Mouse (Mus musculus) MEL (cell line): Measurements from ENCODE around the gene Pakap. TPM values are rescaled to one million over a fixed set of nuclear protein-coding genes. Genes with fewer than 3 reads are reported as not detected.

Experiments
- DNase-seq: peaks from one replicate; pipeline ENCODE4 v3.0.0; 2011; ENCODE audit warnings: low read depth, low spot score
- H3K27ac ChIP-seq: 2 replicates; pipeline ENCODE4 v1.5.1; 2012; ENCODE audit warnings: low read depth, mild to moderate bottlenecking, control low read depth, low read length, moderate library complexity; ENCODE audit not compliant: control insufficient read depth
- H3K27me3 ChIP-seq, 2 experiments: fragments of 150-350 bp in 1 of 2; sonication (generic) in 1 of 2; 2 replicates each; pipeline ENCODE4 v1.6.1; 2012; ENCODE audit warnings: low read length in 2 of 2, mild to moderate bottlenecking in 2 of 2, improper control_type of control experiment in 1 of 2, moderate library complexity in 1 of 2; ENCODE audit not compliant: insufficient read depth in 2 of 2, control insufficient read depth in 1 of 2
- H3K36me3 ChIP-seq, 2 experiments: 2 replicates each; pipeline ENCODE4 v1.6.1; 2012 to 2014; ENCODE audit warnings: low read length in 2 of 2, improper control_type of control experiment in 1 of 2, inconsistent platforms in 1 of 2, mild to moderate bottlenecking in 1 of 2; ENCODE audit not compliant: insufficient read depth in 2 of 2, control insufficient read depth in 1 of 2
- H3K4me1 ChIP-seq, 2 experiments: fragments of 150-350 bp in 1 of 2; sonication (generic) in 1 of 2; 2 replicates each; pipeline ENCODE4 v1.6.1; 2012; ENCODE audit warnings: low read length in 2 of 2, improper control_type of control experiment in 1 of 2, mild to moderate bottlenecking in 1 of 2; ENCODE audit not compliant: insufficient read depth in 2 of 2, control insufficient read depth in 1 of 2
- H3K4me3 ChIP-seq, 2 experiments: fragments of 150-350 bp in 1 of 2; sonication (generic) in 1 of 2; 2 replicates each; pipeline ENCODE4 v1.5.1; 2012; ENCODE audit warnings: low read depth in 2 of 2, low read length in 2 of 2, mild to moderate bottlenecking in 2 of 2, moderate library complexity in 2 of 2, control low read depth in 1 of 2, improper control_type of control experiment in 1 of 2; ENCODE audit not compliant: control insufficient read depth in 1 of 2, insufficient read depth in 1 of 2
- H3K79me2 ChIP-seq: 2 replicates; pipeline ENCODE4 v1.6.1; 2012; ENCODE audit warnings: mild to moderate bottlenecking, low read length, moderate library complexity; ENCODE audit not compliant: control insufficient read depth, poor library complexity, insufficient read depth
- H3K9ac ChIP-seq: 2 replicates; pipeline ENCODE4 v1.6.1; 2012; ENCODE audit warnings: low read depth, mild to moderate bottlenecking, control low read depth, low read length, moderate library complexity; ENCODE audit not compliant: control insufficient read depth, poor library complexity, severe bottlenecking
- H3K9me3 ChIP-seq: fragments of 150-350 bp; sonication (generic); replicated peaks from 2 replicates; pipeline ENCODE4 v1.6.1; 2012; ENCODE audit warnings: mild to moderate bottlenecking, low read length, improper control_type of control experiment, moderate library complexity; ENCODE audit not compliant: insufficient read depth
- CTCF ChIP-seq, 3 experiments: IDR thresholded peaks in 2 of 3; conservative IDR thresholded peaks in 1 of 3; 2 replicates each; pipeline ENCODE4 v1.5.1; 2011 to 2012; ENCODE audit warnings: low read length in 3 of 3, low read depth in 2 of 3, mild to moderate bottlenecking in 2 of 3, improper control_type of control experiment in 1 of 3, inconsistent platforms in 1 of 3, mixed read lengths in 1 of 3, moderate library complexity in 1 of 3; ENCODE audit not compliant: control insufficient read depth in 1 of 3, insufficient read depth in 1 of 3, poor library complexity in 1 of 3, severe bottlenecking in 1 of 3
- E2F4 ChIP-seq: IDR thresholded peaks from 2 replicates; pipeline ENCODE4 v1.6.1; 2011; ENCODE audit warnings: low read depth, low read length, improper control_type of control experiment, borderline replicate concordance
- ELF1 ChIP-seq: IDR thresholded peaks from 2 replicates; pipeline ENCODE4 v1.6.1; 2014; ENCODE audit warnings: low read depth, mild to moderate bottlenecking, inconsistent platforms, low read length, improper control_type of control experiment, moderate library complexity
- GABPA ChIP-seq: IDR thresholded peaks from 2 replicates; pipeline ENCODE4 v1.6.1; 2012; ENCODE audit warnings: low read depth, mild to moderate bottlenecking, inconsistent platforms, low read length, improper control_type of control experiment, moderate library complexity
- GATA1 ChIP-seq: IDR thresholded peaks from 2 replicates; pipeline ENCODE4 v1.6.1; 2011; ENCODE audit warnings: low read depth, low read length, improper control_type of control experiment
- JUND ChIP-seq: IDR thresholded peaks from 2 replicates; pipeline ENCODE4 v1.6.1; 2011; ENCODE audit warnings: low read depth, mild to moderate bottlenecking, improper control_type of control experiment, low read length
- MAX ChIP-seq: IDR thresholded peaks from 2 replicates; pipeline ENCODE4 v1.6.1; 2011; ENCODE audit warnings: low read length, improper control_type of control experiment
- MXI1 ChIP-seq: IDR thresholded peaks from 2 replicates; pipeline ENCODE4 v1.6.1; 2011; ENCODE audit warnings: mild to moderate bottlenecking, low read depth, low read length, improper control_type of control experiment
- MYC ChIP-seq: IDR thresholded peaks from 2 replicates; pipeline ENCODE4 v1.6.1; 2011; ENCODE audit warnings: low read depth, mild to moderate bottlenecking, low read length, improper control_type of control experiment, moderate library complexity
- POLR2AphosphoS2 ChIP-seq: IDR thresholded peaks from 2 replicates; pipeline ENCODE4 v1.6.1; 2011; ENCODE audit warnings: low read length, improper control_type of control experiment
- RAD21 ChIP-seq: IDR thresholded peaks from 2 replicates; pipeline ENCODE4 v1.6.1; 2011; ENCODE audit warnings: mild to moderate bottlenecking, low read depth, low read length, improper control_type of control experiment
- RCOR1 ChIP-seq: IDR thresholded peaks from 2 replicates; pipeline ENCODE4 v1.6.1; 2012; ENCODE audit warnings: low read depth, mild to moderate bottlenecking, inconsistent platforms, low read length, improper control_type of control experiment
- SIN3A ChIP-seq: IDR thresholded peaks from 2 replicates; pipeline ENCODE4 v1.6.1; 2012; ENCODE audit warnings: low read length, improper control_type of control experiment, inconsistent platforms
- TCF12 ChIP-seq: IDR thresholded peaks from 2 replicates; pipeline ENCODE4 v1.6.1; 2014; ENCODE audit warnings: low read depth, mild to moderate bottlenecking, inconsistent platforms, low read length, improper control_type of control experiment, moderate library complexity
- USF1 ChIP-seq: IDR thresholded peaks from 2 replicates; pipeline ENCODE4 v1.6.1; 2014; ENCODE audit warnings: low read depth, mild to moderate bottlenecking, inconsistent platforms, low read length, improper control_type of control experiment, moderate library complexity
- USF2 ChIP-seq, 2 experiments: IDR thresholded peaks; 2 replicates each; pipeline ENCODE4 v1.6.1; 2011 to 2012; ENCODE audit warnings: improper control_type of control experiment in 2 of 2, low read length in 2 of 2, borderline replicate concordance in 1 of 2, inconsistent platforms in 1 of 2, low read depth in 1 of 2, mild to moderate bottlenecking in 1 of 2; ENCODE audit not compliant: insufficient read depth in 1 of 2
- polyA plus RNA-seq, 2 experiments: library from polyadenylated mRNA; stranded (reverse) in 1 of 2; unstranded in 1 of 2; fragments of >175 nt in 1 of 2; fragments of >200 nt in 1 of 2; gene quantifications; 2 replicates each; pipeline versions ENCODE4 v1.2.1 to v1.2.4; 2012; ENCODE audit warnings: low replicate concordance in 2 of 2, low read depth in 1 of 2; ENCODE audit not compliant: insufficient read length in 2 of 2, insufficient read depth in 1 of 2, missing spikeins in 1 of 2
- total RNA-seq: library from RNA; depleted of rRNA; stranded (reverse); fragments of 300-350 nt; gene quantifications from 2 replicates; pipeline ENCODE4 v1.2.3, GENCODE M21; 2012

The Pakap gene
- total and polyA plus RNA-seq, 3 experiments: not detected

DNA sequence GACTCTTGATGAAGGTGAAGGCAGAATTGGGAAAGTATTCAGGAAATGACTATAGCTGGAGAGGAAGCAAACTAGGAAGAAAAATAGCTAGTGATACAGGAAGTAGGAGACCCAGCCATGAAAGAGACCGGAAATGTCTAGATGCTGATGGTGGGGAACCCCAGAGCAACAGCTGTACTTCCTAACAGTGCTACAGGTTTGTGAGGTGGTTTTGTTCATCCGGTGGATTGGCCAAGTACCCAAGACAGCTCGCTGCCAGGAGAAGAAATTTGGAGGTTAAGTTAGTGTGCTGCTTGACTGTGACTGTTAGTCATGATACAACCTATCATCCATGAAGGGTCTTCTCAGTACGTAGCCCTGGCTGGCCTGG is 245.6 kb downstream of the Pakap start:
- DNase-seq: no peak
- no peaks in the 10 kb centered on the region for H3K79me2 ChIP-seq
- H3K27ac ChIP-seq: no peak overlapping the region
- no peak overlapping the region for H3K9ac ChIP-seq
- peaks cover 0 to 12% of the 10 kb centered on the region in 2 experiments; a peak in 2 of 4 replicates for H3K4me1 ChIP-seq
- H3K4me3 ChIP-seq: no peak overlapping the region
- no peaks in the 10 kb centered on the region for H3K27me3 ChIP-seq
- no peaks in the 10 kb centered on the region for H3K9me3 ChIP-seq
- peaks cover 0 to 6% of the 10 kb centered on the region in 2 experiments; a peak in 1 of 4 replicates for H3K36me3 ChIP-seq
- no peak for TF ChIP-seq USF1
- TF ChIP-seq POLR2AphosphoS2: no peak
- no peak for TF ChIP-seq USF2 (IDR thresholded peaks at IDR 0.05; ENCODE audit: borderline replicate concordance in 1 of 2, insufficient read depth in 1 of 2, low read depth in 1 of 2, low read length in 2 of 2)
- TF ChIP-seq CTCF (IDR thresholded peaks at IDR 0.05 in 2 of 3, conservative IDR thresholded peaks at IDR 0.05 in 1 of 3; ENCODE audit: control insufficient read depth in 1 of 3, insufficient read depth in 1 of 3, low read depth in 2 of 3, low read length in 3 of 3, poor library complexity in 1 of 3, severe bottlenecking in 1 of 3): no peak
- TF ChIP-seq GATA1: no peak
- no peak for TF ChIP-seq GABPA
- no peak for TF ChIP-seq ELF1
- no peak for TF ChIP-seq E2F4
- no peak for TF ChIP-seq RAD21
- TF ChIP-seq MXI1: no peak
- TF ChIP-seq SIN3A: no peak

DNA sequence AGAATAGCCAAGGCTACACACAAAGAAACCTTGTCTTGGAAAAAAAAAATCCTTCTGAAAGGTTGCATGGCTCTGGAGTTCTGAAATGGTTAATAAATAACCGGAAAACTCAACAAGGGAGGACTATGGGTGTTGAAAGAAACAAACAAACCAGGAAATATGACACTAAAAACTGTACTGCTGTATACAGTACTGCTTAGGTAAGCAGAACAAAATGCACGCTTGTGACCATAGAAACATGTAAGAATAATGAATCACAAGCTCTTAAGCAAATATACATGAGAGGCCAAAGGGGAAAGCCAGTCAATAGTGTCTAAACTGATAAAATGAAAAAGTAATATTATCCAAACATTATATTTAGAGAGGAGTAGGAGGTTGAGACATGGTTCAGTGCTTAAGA is 247.4 kb downstream of the Pakap start:
- no peaks in the 10 kb centered on the region for H3K27me3 ChIP-seq
- H3K36me3 ChIP-seq: peaks cover 0 to 6% of the 10 kb centered on the region in 2 experiments; a peak in 1 of 4 replicates
- H3K4me3 ChIP-seq: no peak overlapping the region
- peaks cover 0 to 12% of the 10 kb centered on the region in 2 experiments; a peak in 2 of 4 replicates for H3K4me1 ChIP-seq
- H3K9me3 ChIP-seq: no peaks in the 10 kb centered on the region
- no peak overlapping the region for H3K9ac ChIP-seq
- H3K27ac ChIP-seq: no peak overlapping the region
- TF ChIP-seq MAX (no peak), RCOR1 (no peak), ELF1 (no peak), JUND (no peak), MXI1 (no peak), TCF12 (no peak), MYC (no peak), E2F4 (no peak)
- H3K79me2 ChIP-seq: no peaks in the 10 kb centered on the region
- no peak for DNase-seq
